Mouse (Mus musculus) thymus, postnatal 36 days (tissue): ENCODE measurements around the gene Adamts12.

Experiments
- DNase-seq, 2 experiments: peaks; one replicate each; pipeline ENCODE4 v3.0.0; 2022; ENCODE audit warnings: mixed read lengths in 2 of 2

The Adamts12 gene

DNA sequence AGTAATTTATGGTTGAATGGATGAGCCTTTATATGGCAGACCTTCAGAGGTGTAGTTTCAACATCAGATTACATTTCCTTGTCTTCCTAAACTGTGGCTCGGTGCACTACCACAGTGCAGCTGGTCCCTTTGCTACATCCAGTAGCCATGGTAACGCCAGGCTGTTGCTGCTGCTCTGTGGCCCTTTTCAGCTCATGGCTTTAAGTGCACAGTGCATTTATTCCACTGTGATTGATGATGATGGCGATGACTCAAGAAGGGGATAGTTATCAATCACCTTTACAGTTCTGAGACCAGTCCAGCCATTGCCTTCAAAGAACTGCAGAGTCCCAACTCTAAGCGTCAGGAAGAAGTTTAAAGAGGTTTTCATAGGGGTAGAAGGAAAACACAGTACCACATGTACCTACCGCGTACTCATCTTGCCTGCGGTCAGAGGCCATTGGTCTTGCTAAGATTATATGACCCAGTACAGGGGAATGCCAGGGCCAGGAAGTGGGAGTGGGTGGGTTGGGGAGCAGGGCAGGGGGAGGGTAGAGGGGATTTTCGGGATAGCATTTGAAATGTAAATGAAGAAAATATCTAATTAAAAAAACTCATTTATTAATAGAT lies 18.5 kb downstream of the Adamts12 start:
- DNase-seq = no peak

DNA sequence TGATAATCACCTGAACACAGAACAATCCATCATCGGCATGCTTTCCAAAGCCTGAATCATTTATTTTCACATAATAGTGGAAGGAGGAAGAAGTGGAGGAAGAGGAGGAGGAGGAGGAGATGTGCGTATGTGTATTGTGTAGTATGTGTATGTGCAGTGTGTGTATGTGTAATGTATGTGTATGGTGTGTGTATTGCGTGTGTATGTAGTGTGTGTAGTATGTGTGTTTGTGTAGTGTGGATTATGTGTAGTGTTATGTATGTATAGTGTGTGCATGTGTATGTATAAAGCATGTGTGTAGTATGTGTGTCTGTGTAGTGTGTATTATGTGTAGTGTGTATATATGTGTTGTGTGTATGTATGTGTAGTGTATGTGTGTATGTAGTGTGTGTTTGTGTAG lies 19.1 kb downstream of the Adamts12 start:
- DNase-seq = no peak

DNA sequence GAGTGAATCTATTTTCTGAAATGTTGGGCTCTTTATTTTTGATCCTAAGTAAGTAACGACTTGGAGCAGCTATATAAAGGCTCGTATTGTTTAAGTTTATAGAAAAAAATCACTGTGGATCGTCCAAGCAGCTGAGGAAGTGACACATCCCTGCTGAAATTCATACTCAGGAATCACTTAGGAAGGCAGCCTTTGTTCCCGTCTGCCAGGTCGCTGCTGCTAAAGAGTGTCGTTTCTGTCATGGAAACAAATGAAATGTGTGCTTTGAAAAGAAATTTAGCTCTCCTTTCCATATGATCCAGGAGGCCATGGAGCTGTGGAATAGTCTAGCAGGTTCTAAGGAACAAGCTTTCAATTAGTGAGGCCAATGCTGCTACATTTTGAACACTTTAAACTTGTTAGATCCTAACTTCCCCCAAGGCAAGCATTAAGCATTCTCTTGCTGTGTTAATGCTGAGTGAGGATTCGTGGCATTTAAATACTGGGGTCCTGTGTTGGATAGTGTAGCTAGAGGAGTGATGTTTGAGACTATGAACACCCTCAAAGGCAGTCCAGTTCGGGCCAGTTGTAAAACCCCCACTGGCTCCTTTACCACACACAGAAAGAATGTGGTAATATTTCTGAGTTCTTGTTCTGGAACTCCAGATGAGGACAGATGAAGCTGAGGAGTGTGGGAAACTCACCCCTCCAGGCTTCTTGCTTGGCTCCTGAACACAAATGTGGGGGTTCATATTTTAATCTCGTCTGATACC lies 19.8 kb downstream of the Adamts12 start:
- no peak for DNase-seq

GRCm38 (mm10) chr15:11084993-11085365 lies 20.4 kb downstream of the Adamts12 start:
- DNase-seq = no peak

DNA sequence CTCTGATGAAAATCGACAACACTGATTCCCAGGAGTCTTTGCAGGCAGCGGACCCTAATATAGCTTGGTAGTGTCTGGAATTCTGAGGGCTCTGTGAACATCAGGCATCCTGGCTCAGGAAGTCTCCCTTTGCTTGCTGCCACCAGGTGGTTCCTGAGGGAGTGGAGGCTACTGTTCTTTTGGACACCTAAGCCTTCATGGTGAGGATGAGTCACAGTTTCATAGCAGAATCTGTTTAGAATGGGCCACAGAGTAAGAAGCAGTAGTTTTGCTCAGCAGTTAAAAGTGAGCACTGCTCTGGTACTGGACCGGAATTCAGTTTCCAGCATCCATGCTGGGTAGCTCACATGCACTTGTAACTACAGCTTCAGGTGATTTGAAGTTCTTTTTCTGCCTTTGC lies 24.9 kb downstream of the Adamts12 start:
- no peak for DNase-seq

- DNase-seq = no peak
Measured at GRCm38 (mm10) chr15:11095566-11095965, 31.0 kb downstream of the Adamts12 start.

GRCm38 (mm10) chr15:11097967-11098702 lies 33.5 kb downstream of the Adamts12 start:
- DNase-seq = no peak

GRCm38 (mm10) chr15:11098940-11099339 lies 34.4 kb downstream of the Adamts12 start:
- DNase-seq = no peak

DNA sequence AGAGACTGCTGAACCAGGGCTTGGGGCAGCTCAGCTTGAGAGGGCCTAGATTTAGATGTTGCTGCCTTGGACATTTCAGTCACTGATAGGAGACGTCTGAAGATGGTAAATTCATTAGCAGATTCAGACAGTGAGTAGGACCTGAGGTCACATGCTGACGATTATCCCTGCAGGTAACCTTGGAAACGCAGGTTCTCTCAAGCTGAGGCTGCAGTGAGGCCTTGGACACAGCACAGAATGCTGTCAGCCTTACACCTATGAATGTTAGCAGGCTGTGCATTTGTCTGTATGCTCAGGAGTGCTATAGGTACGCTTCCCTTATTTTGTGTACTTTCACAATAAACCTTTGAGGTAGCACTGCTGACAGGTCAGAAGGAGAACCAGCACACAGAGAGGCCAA lies 36.3 kb downstream of the Adamts12 start:
- DNase-seq = no peak

- no peak for DNase-seq
Measured at GRCm38 (mm10) chr15:11105101-11105500, 40.5 kb downstream of the Adamts12 start.

GRCm38 (mm10) chr15:11107376-11107775 lies 42.8 kb downstream of the Adamts12 start:
- no peak for DNase-seq

DNA sequence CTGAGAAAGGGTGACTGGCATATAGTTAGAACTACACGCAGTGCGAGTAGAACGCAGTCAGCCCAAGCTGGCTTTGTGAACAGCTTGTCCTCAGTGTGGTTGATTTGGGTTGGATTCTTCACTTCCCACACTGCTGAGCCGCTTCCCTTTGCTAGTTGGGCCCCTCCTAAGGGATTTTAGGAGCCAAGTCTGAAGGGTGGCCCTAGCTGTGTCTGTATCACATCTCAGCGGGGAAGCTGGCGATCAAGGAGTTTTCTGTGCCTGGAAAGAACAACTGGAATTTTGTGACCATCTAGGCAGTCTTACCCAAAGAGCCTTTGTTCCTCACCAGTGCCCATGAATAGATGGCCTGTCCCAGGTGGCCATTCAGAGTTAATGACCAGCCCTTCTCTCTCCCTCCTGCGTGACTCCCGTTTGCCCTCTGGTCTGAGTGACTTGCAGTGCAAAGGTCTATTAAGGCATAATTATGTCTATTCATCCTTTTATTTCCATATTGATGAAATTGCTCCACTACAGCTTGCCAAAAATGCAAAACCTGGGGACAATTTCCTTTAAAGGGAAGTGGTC lies 50.1 kb downstream of the Adamts12 start:
- no peak for DNase-seq

- DNase-seq = no peak
Measured at GRCm38 (mm10) chr15:11116303-11116702, 51.7 kb downstream of the Adamts12 start.

- DNase-seq = no peak
Measured at GRCm38 (mm10) chr15:11116853-11117252, 52.3 kb downstream of the Adamts12 start.

DNA sequence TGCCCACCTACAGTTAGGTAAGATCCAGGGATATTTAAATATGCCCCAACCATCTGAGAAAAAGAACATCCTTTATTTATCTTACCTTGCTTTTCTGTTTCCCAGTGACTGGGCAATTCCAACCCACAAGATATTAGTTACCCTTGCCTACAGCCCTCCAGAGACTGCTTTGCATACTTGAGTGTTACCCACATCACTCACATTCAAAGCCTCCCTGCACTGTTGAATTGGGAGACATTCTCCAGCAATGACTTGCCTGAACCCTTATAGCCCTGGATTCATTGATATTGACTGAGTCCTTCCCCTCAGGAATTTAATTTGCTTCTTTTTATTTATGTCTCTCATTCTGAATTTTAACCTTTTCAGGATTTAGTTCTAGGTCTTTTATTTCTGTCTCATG lies 53.8 kb downstream of the Adamts12 start:
- no peak for DNase-seq

- DNase-seq = no peak
Measured at GRCm38 (mm10) chr15:11121721-11122120, 57.1 kb downstream of the Adamts12 start.

DNA sequence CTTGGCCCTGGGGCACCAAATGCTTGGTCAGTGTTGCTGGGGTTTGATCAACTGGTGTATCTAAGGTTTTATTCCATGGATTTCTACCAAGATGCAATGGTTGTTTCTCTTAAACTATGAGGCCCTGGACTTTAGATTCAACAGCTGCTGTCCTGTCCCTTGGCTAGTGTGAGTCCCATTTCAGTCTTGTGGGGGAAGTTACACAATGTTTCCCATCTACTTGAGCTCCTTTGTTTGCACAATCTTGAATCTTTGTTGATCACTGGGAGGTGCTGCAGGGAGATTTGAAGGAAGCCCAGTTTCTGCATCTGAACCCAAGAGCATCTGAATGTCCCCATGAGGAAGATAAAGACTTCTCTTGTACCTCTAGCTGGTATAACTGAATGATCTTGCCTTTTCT lies 60.8 kb downstream of the Adamts12 start:
- no peak for DNase-seq

DNA sequence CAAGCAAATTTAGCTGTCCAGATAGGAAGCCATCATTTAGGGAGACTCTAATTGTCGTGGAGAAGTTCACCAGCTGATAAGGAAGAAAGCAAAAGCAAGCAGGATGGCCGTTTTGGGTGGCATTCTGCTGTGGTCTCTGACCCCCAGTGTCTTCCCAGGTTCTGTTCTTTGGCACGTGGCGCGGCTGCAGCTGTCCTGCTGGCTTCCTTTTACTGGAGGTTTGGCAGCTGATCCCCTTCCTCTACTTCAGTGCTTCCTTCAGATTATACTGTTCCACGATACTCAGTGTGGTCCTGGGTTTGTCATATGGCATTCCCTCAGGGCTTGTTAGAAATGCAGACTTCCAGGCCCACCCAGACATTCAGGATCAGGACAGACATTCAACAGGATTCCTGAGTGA lies 63.9 kb downstream of the Adamts12 start:
- no peak for DNase-seq

DNA sequence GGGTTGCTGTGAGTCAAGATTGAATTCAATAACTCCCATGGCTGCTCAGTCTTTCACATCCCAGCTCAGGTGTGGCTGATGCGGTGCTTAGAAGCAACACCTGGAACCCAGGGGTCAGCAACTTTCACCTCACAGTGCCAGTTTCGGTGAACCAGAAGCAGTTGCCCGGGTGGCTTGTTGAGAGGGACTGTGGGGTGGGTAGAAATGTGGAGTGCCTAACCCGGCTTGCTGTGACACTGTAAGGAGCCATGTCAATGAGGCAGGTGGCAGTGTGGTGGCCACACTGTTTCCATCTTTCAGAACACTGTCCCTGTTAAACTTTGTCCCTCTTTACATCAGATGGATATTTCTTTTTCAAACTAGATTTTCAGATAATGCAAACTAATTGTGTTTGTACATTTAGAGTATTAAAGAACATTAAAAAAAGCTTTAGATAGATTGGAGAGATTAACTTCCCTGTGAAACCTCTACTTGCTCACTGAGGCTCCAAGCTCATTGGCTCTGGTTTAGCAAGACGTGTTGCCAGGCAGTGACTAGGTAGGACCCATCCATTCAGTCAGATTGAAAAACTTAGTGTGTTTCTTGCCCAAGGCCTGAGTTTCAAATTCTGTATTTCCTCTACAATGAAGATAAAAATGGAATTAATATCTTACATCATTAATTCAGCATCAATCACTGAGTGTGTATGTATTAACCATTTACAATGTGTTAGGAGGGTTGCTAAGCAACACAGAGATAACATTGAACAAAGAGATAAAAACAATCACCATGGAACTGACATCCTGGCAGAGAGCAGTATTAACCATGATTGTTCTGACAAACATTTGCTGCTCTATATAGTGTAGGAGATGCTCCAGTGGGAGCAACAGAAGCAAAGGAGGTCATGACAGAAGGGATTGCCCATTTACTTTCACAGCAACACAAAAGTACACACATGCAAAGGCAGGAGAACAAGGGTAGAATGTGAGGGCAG lies 68.3 kb downstream of the Adamts12 start:
- no peak for DNase-seq

DNA sequence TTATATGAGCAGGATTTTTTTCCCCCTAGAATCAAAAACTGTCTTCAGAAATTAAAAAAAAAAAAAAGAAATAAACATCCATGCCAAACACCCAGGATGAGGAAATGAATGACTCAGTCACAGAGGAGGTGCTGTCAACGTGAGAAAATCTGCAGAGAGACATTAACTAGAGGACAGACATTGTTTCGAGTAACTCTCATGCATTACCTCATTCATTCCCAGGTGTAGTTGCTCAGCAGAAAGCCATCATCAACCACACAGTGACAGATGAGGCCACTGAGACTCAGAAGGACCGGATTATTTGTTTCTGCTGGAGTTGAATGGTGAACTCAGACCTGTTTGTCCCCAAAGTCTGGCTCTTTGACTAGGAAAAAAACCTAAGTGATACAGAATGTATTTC lies 81.0 kb downstream of the Adamts12 start:
- DNase-seq = no peak

GRCm38 (mm10) chr15:11159386-11159785 lies 94.8 kb downstream of the Adamts12 start:
- no peak for DNase-seq

DNA sequence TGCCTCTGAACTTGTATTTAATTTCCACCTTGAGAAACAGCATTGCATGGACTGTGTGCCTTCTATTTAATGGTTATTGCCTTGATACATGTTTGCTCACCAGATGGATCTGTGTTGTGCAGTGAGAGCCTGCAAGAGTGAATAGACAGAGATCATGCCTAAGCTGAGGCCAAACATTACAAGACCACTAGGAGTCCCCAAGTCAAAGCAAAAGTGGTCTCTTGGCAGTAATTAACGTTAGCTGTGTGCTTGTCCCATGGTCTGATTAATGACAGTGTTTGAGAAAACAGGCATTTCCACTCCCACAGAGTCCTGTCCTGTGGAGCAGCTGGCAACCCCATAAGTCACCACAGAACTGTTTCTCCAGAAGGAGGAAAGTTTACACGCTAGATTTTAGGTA lies 96.2 kb downstream of the Adamts12 start:
- no peak for DNase-seq

DNA sequence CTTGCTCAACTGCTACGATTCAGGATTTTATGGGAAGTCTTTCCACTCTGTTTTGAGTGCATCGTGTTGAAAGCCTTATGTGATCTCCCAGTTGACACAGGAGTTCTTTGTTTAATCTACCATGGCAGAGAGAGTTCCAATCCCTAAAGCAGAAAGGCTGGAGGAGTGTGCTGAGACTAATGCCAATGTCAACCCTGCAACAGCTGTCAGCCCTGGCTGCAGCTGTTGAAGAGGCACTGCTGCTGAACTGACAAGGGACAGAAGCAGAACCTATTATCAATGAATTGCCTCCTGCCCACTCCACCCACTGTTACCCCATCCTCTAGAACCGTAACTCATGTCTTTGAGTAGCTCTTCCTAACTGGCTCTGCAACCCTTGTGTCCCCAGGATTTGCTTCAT lies 101.3 kb downstream of the Adamts12 start:
- no peak for DNase-seq
